Mouse (Mus musculus): ENCODE results near the gene Irak2. TPM values are rescaled to one million over a fixed set of nuclear protein-coding genes. Genes with fewer than 3 reads are reported as not detected.

Gene Irak2
- polyA plus RNA-seq, 1 experiment from 2014 or later = 2.6 TPM

GRCm38 (mm10) chr6:113644808-113645207, 6.5 kb downstream of the Irak2 start:
- Histone ChIP-seq H3K9ac (ENCODE audit: low read length) (no peak overlapping the region), H3K4me2 (ENCODE audit: low read depth) (no peak overlapping the region), H3K27ac (ENCODE audit: low read depth, low read length) (no peak overlapping the region), H3K9me3 (ENCODE audit: control insufficient read depth, low read length) (no peaks in the 10 kb centered on the region), H3K4me1 (ENCODE audit: control insufficient read depth, insufficient read depth, low read length) (no peaks in the 10 kb centered on the region), H3K27me3 (ENCODE audit: control insufficient read depth, insufficient read depth, low read length) (no peaks in the 10 kb centered on the region), H3K4me3 (ENCODE audit: low read depth, low read length) (no peak overlapping the region), H3K36me3 (ENCODE audit: control insufficient read depth, insufficient read depth, low read length) (no peaks in the 10 kb centered on the region)
- ATAC-seq (ENCODE audit: insufficient read depth, low FRiP score, low TSS enrichment) (no peak), DNase-seq (ENCODE audit: low spot score) (no peak)
- WGBS = 89% methylated on average over 8 of the region's 8 CpGs

DNA sequence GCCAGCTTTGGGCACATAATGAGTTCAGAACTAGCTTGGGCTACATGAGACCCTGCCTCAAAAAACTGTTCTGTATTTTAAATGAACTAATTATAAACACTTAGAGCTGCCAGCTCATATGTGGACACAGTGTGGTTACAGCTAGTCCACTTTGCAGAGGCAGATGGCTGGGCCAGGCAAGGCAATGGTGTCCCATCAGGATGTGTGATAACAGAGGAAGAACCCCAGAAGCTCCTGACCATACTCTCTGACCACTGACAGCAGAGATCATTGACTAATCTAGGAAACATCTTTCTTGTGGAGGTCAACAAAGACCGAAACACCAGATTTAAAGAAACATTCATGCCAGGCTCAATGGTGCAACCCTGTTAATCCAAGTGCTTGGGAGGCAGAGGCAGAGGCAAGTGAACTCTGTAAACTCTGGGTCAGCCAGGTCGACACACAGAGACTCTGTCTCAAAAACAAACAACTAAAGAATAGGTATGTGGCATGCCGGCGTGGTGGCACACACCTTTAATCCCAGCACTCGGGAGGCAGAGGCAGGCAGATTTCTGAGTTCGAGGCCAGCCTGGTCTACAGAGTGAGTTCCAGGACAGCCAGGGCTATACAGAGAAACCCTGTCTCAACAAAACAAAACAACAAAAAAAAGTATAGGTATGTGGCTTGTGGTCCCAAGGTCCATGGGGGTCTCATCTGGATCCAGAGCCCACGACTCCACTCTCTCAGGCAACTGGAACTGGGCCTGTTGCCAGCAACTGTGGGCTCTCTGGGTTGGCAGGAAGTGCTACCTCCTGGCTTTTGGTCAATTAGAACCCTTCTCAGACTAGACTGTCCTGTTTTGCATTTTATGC, 11.3 kb downstream of the Irak2 start:
- no peak for ATAC-seq (ENCODE audit: insufficient read depth, low FRiP score, low TSS enrichment)
- 88% methylated on average over 7 of the region's 7 CpGs for WGBS
- no peaks in the 10 kb centered on the region for H3K27me3 ChIP-seq (ENCODE audit: control insufficient read depth, insufficient read depth, low read length)

DNA sequence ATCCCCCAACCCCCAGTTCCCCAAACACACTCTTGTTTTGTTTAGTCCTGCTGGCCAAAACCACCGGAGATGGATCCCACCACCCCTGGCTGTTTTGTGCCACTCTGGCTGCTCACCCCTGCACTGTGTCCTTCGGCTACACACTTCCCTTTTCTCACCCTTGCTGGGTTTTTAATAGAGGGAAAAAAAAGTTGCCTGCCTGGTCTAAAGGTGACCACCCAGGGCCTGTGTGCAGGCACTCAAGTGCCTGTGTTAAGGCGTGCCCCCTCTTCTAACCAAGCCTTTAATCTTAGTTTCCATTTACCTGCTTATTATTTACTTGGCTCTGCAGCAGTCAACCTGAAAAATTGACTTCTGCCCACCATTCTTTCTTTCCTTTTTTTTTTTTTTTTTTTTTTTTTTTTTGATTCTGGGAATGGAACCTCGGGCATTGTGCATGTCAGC, 12.0 kb downstream of the Irak2 start:
- WGBS = 81% methylated on average over 4 of the region's 4 CpGs

More for the DNA sequence above, 11.3 kb downstream of the Irak2 start:
- H3K4me2 ChIP-seq (ENCODE audit: low read depth) = no peak overlapping the region
- DNase-seq (ENCODE audit: low spot score) = no peak
- H3K27ac ChIP-seq (ENCODE audit: low read depth, low read length) = no peak overlapping the region
- no peak overlapping the region for H3K4me3 ChIP-seq (ENCODE audit: low read depth, low read length)
- no peaks in the 10 kb centered on the region for H3K9me3 ChIP-seq (ENCODE audit: control insufficient read depth, low read length)
- no peak overlapping the region for H3K9ac ChIP-seq (ENCODE audit: low read length)
- no peaks in the 10 kb centered on the region for H3K4me1 ChIP-seq (ENCODE audit: control insufficient read depth, insufficient read depth, low read length)
- no peaks in the 10 kb centered on the region for H3K36me3 ChIP-seq (ENCODE audit: control insufficient read depth, insufficient read depth, low read length)

GRCm38 (mm10) chr6:113651626-113652025, 13.4 kb downstream of the Irak2 start:
- no peak for ATAC-seq (ENCODE audit: insufficient read depth, low FRiP score, low TSS enrichment)

More for the DNA sequence above, 12.0 kb downstream of the Irak2 start:
- DNase-seq (ENCODE audit: low spot score) (no peak), ATAC-seq (ENCODE audit: insufficient read depth, low FRiP score, low TSS enrichment) (no peak)
- Histone ChIP-seq H3K4me3 (ENCODE audit: low read depth, low read length) (no peak overlapping the region), H3K36me3 (ENCODE audit: control insufficient read depth, insufficient read depth, low read length) (no peaks in the 10 kb centered on the region), H3K27me3 (ENCODE audit: control insufficient read depth, insufficient read depth, low read length) (no peaks in the 10 kb centered on the region), H3K4me2 (ENCODE audit: low read depth) (no peak overlapping the region), H3K27ac (ENCODE audit: low read depth, low read length) (no peak overlapping the region), H3K4me1 (ENCODE audit: control insufficient read depth, insufficient read depth, low read length) (no peaks in the 10 kb centered on the region), H3K9ac (ENCODE audit: low read length) (no peak overlapping the region), H3K9me3 (ENCODE audit: control insufficient read depth, low read length) (no peaks in the 10 kb centered on the region)

DNA sequence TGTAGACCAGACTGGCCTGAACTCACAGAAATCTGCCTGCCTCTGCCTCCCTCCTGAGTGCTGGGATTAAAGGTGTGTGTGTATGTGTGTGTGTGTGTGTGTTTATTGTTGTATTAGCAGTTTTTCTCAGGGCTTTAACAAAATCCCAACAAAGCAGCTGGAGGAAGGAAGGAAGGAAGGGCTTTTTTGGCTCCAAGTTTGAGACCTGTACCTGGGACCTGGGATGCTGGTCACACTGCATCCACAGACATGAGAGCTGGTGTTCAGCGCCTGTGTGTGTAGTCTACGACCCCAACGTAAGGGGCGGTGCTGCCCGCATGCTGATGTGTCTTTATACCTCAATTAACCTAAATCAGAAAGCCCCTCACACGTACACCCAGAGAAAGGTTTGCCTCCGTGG, 15.3 kb downstream of the Irak2 start:
- ATAC-seq (ENCODE audit: insufficient read depth, low FRiP score, low TSS enrichment) = no peak
- H3K9me3 ChIP-seq (ENCODE audit: control insufficient read depth, low read length) = no peaks in the 10 kb centered on the region
- WGBS = 91% methylated on average over 7 of the region's 7 CpGs

More at GRCm38 (mm10) chr6:113651626-113652025, 13.4 kb downstream of the Irak2 start:
- Histone ChIP-seq H3K9ac (ENCODE audit: low read length) (no peak overlapping the region), H3K9me3 (ENCODE audit: control insufficient read depth, low read length) (no peaks in the 10 kb centered on the region), H3K4me2 (ENCODE audit: low read depth) (no peak overlapping the region), H3K4me3 (ENCODE audit: low read depth, low read length) (no peak overlapping the region), H3K36me3 (ENCODE audit: control insufficient read depth, insufficient read depth, low read length) (no peaks in the 10 kb centered on the region), H3K27me3 (ENCODE audit: control insufficient read depth, insufficient read depth, low read length) (no peaks in the 10 kb centered on the region), H3K27ac (ENCODE audit: low read depth, low read length) (no peak overlapping the region), H3K4me1 (ENCODE audit: control insufficient read depth, insufficient read depth, low read length) (no peaks in the 10 kb centered on the region)
- WGBS = 76% methylated on average over 3 of the region's 3 CpGs
- DNase-seq (ENCODE audit: low spot score) = no peak

GRCm38 (mm10) chr6:113654102-113654501, 15.8 kb downstream of the Irak2 start:
- Histone ChIP-seq H3K27me3 (ENCODE audit: control insufficient read depth, insufficient read depth, low read length) (no peaks in the 10 kb centered on the region), H3K4me1 (ENCODE audit: control insufficient read depth, insufficient read depth, low read length) (no peaks in the 10 kb centered on the region), H3K9me3 (ENCODE audit: control insufficient read depth, low read length) (no peaks in the 10 kb centered on the region), H3K4me2 (ENCODE audit: low read depth) (no peak overlapping the region), H3K27ac (ENCODE audit: low read depth, low read length) (no peak overlapping the region), H3K4me3 (ENCODE audit: low read depth, low read length) (no peak overlapping the region), H3K9ac (ENCODE audit: low read length) (no peak overlapping the region), H3K36me3 (ENCODE audit: control insufficient read depth, insufficient read depth, low read length) (no peaks in the 10 kb centered on the region)
- 82% methylated on average over 8 of the region's 8 CpGs for WGBS
- DNase-seq (ENCODE audit: low spot score) (no peak), ATAC-seq (ENCODE audit: insufficient read depth, low FRiP score, low TSS enrichment) (no peak)

More for the DNA sequence above, 15.3 kb downstream of the Irak2 start:
- no peak overlapping the region for H3K27ac ChIP-seq (ENCODE audit: low read depth, low read length)
- no peak overlapping the region for H3K4me2 ChIP-seq (ENCODE audit: low read depth)
- H3K27me3 ChIP-seq (ENCODE audit: control insufficient read depth, insufficient read depth, low read length) = no peaks in the 10 kb centered on the region
- no peak overlapping the region for H3K9ac ChIP-seq (ENCODE audit: low read length)
- H3K4me3 ChIP-seq (ENCODE audit: low read depth, low read length) = no peak overlapping the region
- H3K4me1 ChIP-seq (ENCODE audit: control insufficient read depth, insufficient read depth, low read length) = no peaks in the 10 kb centered on the region
- DNase-seq (ENCODE audit: low spot score) = no peak
- no peaks in the 10 kb centered on the region for H3K36me3 ChIP-seq (ENCODE audit: control insufficient read depth, insufficient read depth, low read length)

DNA sequence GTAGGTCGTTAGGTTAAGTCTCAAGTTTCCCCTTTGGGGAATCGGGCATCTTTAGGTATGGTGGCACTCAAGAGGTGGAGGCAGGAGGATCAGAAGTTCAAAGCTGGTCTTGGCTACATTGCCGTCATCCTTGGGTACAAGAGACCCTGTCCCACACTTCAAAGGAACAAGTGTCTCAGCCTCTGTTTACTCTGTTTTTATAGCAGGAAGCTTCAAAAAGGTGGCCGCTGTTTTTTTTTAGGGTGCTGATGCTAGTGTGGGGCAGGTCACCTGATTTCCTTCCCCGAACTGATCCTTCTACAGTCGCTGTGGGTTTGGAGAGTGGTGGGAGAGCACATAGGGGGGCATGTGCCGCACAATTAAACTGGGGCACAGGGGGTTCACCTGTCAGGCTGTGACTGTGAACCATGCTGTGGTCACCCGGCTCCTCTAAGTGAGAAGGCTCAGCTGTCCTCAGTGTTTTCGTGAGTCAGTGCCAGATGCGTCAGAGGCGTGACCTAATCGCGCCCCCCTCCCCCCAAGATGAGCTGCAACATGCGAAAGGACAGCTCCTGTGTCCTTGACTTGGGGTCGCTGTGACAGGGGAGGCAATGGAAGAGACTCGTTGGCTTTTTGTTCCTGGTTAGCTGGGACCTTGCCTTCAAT, 16.6 kb downstream of the Irak2 start:
- ATAC-seq (ENCODE audit: insufficient read depth, low FRiP score, low TSS enrichment) = no peak
- H3K27me3 ChIP-seq (ENCODE audit: control insufficient read depth, insufficient read depth, low read length) = no peaks in the 10 kb centered on the region
- no peak overlapping the region for H3K4me3 ChIP-seq (ENCODE audit: low read depth, low read length)
- H3K9ac ChIP-seq (ENCODE audit: low read length) = no peak overlapping the region
- no peaks in the 10 kb centered on the region for H3K9me3 ChIP-seq (ENCODE audit: control insufficient read depth, low read length)
- no peak overlapping the region for H3K27ac ChIP-seq (ENCODE audit: low read depth, low read length)
- no peaks in the 10 kb centered on the region for H3K4me1 ChIP-seq (ENCODE audit: control insufficient read depth, insufficient read depth, low read length)
- H3K36me3 ChIP-seq (ENCODE audit: control insufficient read depth, insufficient read depth, low read length) = no peaks in the 10 kb centered on the region
- no peak overlapping the region for H3K4me2 ChIP-seq (ENCODE audit: low read depth)
- no peak for DNase-seq (ENCODE audit: low spot score)
- 75% methylated on average over 16 of the region's 16 CpGs for WGBS

GRCm38 (mm10) chr6:113655475-113655874, 17.2 kb downstream of the Irak2 start:
- H3K9ac ChIP-seq (ENCODE audit: low read length) = no peak overlapping the region
- ATAC-seq (ENCODE audit: insufficient read depth, low FRiP score, low TSS enrichment) = no peak
- H3K9me3 ChIP-seq (ENCODE audit: control insufficient read depth, low read length) = no peaks in the 10 kb centered on the region
- H3K36me3 ChIP-seq (ENCODE audit: control insufficient read depth, insufficient read depth, low read length) = no peaks in the 10 kb centered on the region
- no peak overlapping the region for H3K27ac ChIP-seq (ENCODE audit: low read depth, low read length)
- DNase-seq (ENCODE audit: low spot score) = no peak
- no peaks in the 10 kb centered on the region for H3K4me1 ChIP-seq (ENCODE audit: control insufficient read depth, insufficient read depth, low read length)
- no peaks in the 10 kb centered on the region for H3K27me3 ChIP-seq (ENCODE audit: control insufficient read depth, insufficient read depth, low read length)
- 97% methylated on average over 3 of the region's 3 CpGs for WGBS
- H3K4me2 ChIP-seq (ENCODE audit: low read depth) = no peak overlapping the region
- no peak overlapping the region for H3K4me3 ChIP-seq (ENCODE audit: low read depth, low read length)

- H3K27me3 ChIP-seq (ENCODE audit: control insufficient read depth, insufficient read depth, low read length) = no peaks in the 10 kb centered on the region
- ATAC-seq (ENCODE audit: insufficient read depth, low FRiP score, low TSS enrichment) (no peak), DNase-seq (ENCODE audit: low spot score) (no peak)
- no peak overlapping the region for H3K4me3 ChIP-seq (ENCODE audit: low read depth, low read length)
- H3K27ac ChIP-seq (ENCODE audit: low read depth, low read length) = no peak overlapping the region
- WGBS = 90% methylated on average over 6 of the region's 6 CpGs
- no peak overlapping the region for H3K4me2 ChIP-seq (ENCODE audit: low read depth)
- no peaks in the 10 kb centered on the region for H3K36me3 ChIP-seq (ENCODE audit: control insufficient read depth, insufficient read depth, low read length)
- no peaks in the 10 kb centered on the region for H3K4me1 ChIP-seq (ENCODE audit: control insufficient read depth, insufficient read depth, low read length)
- H3K9me3 ChIP-seq (ENCODE audit: control insufficient read depth, low read length) = no peaks in the 10 kb centered on the region
- no peak overlapping the region for H3K9ac ChIP-seq (ENCODE audit: low read length)
Measured at GRCm38 (mm10) chr6:113656847-113657246, 18.6 kb downstream of the Irak2 start.

Data from neural tube, embryonic 11.5 days (tissue).